Mouse (Mus musculus): ENCODE measurements around the gene Cux1. TPM values are rescaled to one million over a fixed set of nuclear protein-coding genes. Genes with fewer than 3 reads are reported as not detected.

Gene Cux1
- polyA plus RNA-seq, 2 experiments: 39.0 to 64.3 TPM

- TF ChIP-seq POLR2A (IDR thresholded peaks at IDR 0.05; ENCODE audit: borderline replicate concordance, extremely low read depth, insufficient read depth, insufficient read length): no peak
- H3K4me1 ChIP-seq (ENCODE audit: control insufficient read depth, insufficient read depth, low read length): peaks cover 5% of the 10 kb centered on the region; the same call in 1 of the 2 replicates
- WGBS: 82% methylated on average over 9 of the region's 9 CpGs
- ATAC-seq (ENCODE audit: low FRiP score, low read depth) (no peak), DNase-seq (ENCODE audit: low spot score) (no peak)
- no peak overlapping the region for H3K9ac ChIP-seq (ENCODE audit: low read depth, low read length, severe bottlenecking)
- H3K36me3 ChIP-seq (ENCODE audit: control insufficient read depth, insufficient read depth, low read length): no peaks in the 10 kb centered on the region
- H3K27ac ChIP-seq (replicated peaks; ENCODE audit: low read depth, low read length): no peak overlapping the region
- no peaks in the 10 kb centered on the region for H3K9me3 ChIP-seq (ENCODE audit: control insufficient read depth, low read length)
- H3K4me3 ChIP-seq (replicated peaks; ENCODE audit: low read length): no peak overlapping the region
- H3K4me2 ChIP-seq (replicated peaks; ENCODE audit: low read depth, low read length, severe bottlenecking): no peak overlapping the region
- H3K27me3 ChIP-seq (ENCODE audit: control insufficient read depth, insufficient read depth, low read length): no peaks in the 10 kb centered on the region
Measured at GRCm38 (mm10) chr5:136525896-136526544, 41.3 kb downstream of the Cux1 start.

GRCm38 (mm10) chr5:136522843-136523463 is 44.3 kb downstream of the Cux1 start:
- Histone ChIP-seq H3K27me3 (ENCODE audit: control insufficient read depth, insufficient read depth, low read length) (no peaks in the 10 kb centered on the region), H3K4me3 (replicated peaks; ENCODE audit: low read length) (no peak overlapping the region), H3K27ac (replicated peaks; ENCODE audit: low read depth, low read length) (no peak overlapping the region), H3K9me3 (ENCODE audit: control insufficient read depth, low read length) (no peaks in the 10 kb centered on the region), H3K4me2 (replicated peaks; ENCODE audit: low read depth, low read length, severe bottlenecking) (no peak overlapping the region), H3K4me1 (ENCODE audit: control insufficient read depth, insufficient read depth, low read length) (peaks cover 5% of the 10 kb centered on the region; the same call in 1 of the 2 replicates), H3K36me3 (ENCODE audit: control insufficient read depth, insufficient read depth, low read length) (no peaks in the 10 kb centered on the region), H3K9ac (ENCODE audit: low read depth, low read length, severe bottlenecking) (no peak overlapping the region)
- TF ChIP-seq POLR2A (IDR thresholded peaks at IDR 0.05; ENCODE audit: borderline replicate concordance, extremely low read depth, insufficient read depth, insufficient read length): no peak
- DNase-seq (ENCODE audit: low spot score) (no peak), ATAC-seq (ENCODE audit: low FRiP score, low read depth) (no peak)
- WGBS: 7% methylated on average over 3 of the region's 3 CpGs

- no peaks in the 10 kb centered on the region for H3K27me3 ChIP-seq (ENCODE audit: control insufficient read depth, insufficient read depth, low read length)
- WGBS: 86% methylated on average over 3 of the region's 3 CpGs
- no peak overlapping the region for H3K4me2 ChIP-seq (replicated peaks; ENCODE audit: low read depth, low read length, severe bottlenecking)
- no peak for ATAC-seq (ENCODE audit: low FRiP score, low read depth)
- no peak for TF ChIP-seq POLR2A (IDR thresholded peaks at IDR 0.05; ENCODE audit: borderline replicate concordance, extremely low read depth, insufficient read depth, insufficient read length)
- H3K36me3 ChIP-seq (ENCODE audit: control insufficient read depth, insufficient read depth, low read length): no peaks in the 10 kb centered on the region
- H3K4me1 ChIP-seq (ENCODE audit: control insufficient read depth, insufficient read depth, low read length): peaks cover 5% of the 10 kb centered on the region; the same call in 1 of the 2 replicates
- no peak overlapping the region for H3K27ac ChIP-seq (replicated peaks; ENCODE audit: low read depth, low read length)
- no peaks in the 10 kb centered on the region for H3K9me3 ChIP-seq (ENCODE audit: control insufficient read depth, low read length)
- DNase-seq (ENCODE audit: low spot score): no peak
- no peak overlapping the region for H3K9ac ChIP-seq (ENCODE audit: low read depth, low read length, severe bottlenecking)
- no peak overlapping the region for H3K4me3 ChIP-seq (replicated peaks; ENCODE audit: low read length)
Measured at GRCm38 (mm10) chr5:136521656-136522055, 45.6 kb downstream of the Cux1 start.

GRCm38 (mm10) chr5:136518648-136519437 is 48.4 kb downstream of the Cux1 start:
- no peak overlapping the region for H3K4me3 ChIP-seq (replicated peaks; ENCODE audit: low read length)
- no peak overlapping the region for H3K9ac ChIP-seq (ENCODE audit: low read depth, low read length, severe bottlenecking)
- H3K36me3 ChIP-seq (ENCODE audit: control insufficient read depth, insufficient read depth, low read length): no peaks in the 10 kb centered on the region
- no peak overlapping the region for H3K27ac ChIP-seq (replicated peaks; ENCODE audit: low read depth, low read length)
- 91% methylated on average over 3 of the region's 3 CpGs for WGBS
- H3K27me3 ChIP-seq (ENCODE audit: control insufficient read depth, insufficient read depth, low read length): no peaks in the 10 kb centered on the region
- no peak for TF ChIP-seq POLR2A (IDR thresholded peaks at IDR 0.05; ENCODE audit: borderline replicate concordance, extremely low read depth, insufficient read depth, insufficient read length)
- no peaks in the 10 kb centered on the region for H3K9me3 ChIP-seq (ENCODE audit: control insufficient read depth, low read length)
- no peak for ATAC-seq (ENCODE audit: low FRiP score, low read depth)
- peaks cover 8% of the 10 kb centered on the region; the same call in 1 of the 2 replicates for H3K4me1 ChIP-seq (ENCODE audit: control insufficient read depth, insufficient read depth, low read length)
- DNase-seq (ENCODE audit: low spot score): no peak
- H3K4me2 ChIP-seq (replicated peaks; ENCODE audit: low read depth, low read length, severe bottlenecking): no peak overlapping the region

- TF ChIP-seq POLR2A (IDR thresholded peaks at IDR 0.05; ENCODE audit: borderline replicate concordance, extremely low read depth, insufficient read depth, insufficient read length): no peak
- DNase-seq (ENCODE audit: low spot score) (no peak), ATAC-seq (ENCODE audit: low FRiP score, low read depth) (no peak)
- H3K36me3 ChIP-seq (ENCODE audit: control insufficient read depth, insufficient read depth, low read length): no peaks in the 10 kb centered on the region
- WGBS: 42% methylated on average over 2 of the region's 2 CpGs
- no peak overlapping the region for H3K4me3 ChIP-seq (replicated peaks; ENCODE audit: low read length)
- H3K9ac ChIP-seq (ENCODE audit: low read depth, low read length, severe bottlenecking): no peak overlapping the region
- no peaks in the 10 kb centered on the region for H3K9me3 ChIP-seq (ENCODE audit: control insufficient read depth, low read length)
- H3K27ac ChIP-seq (replicated peaks; ENCODE audit: low read depth, low read length): no peak overlapping the region
- H3K4me2 ChIP-seq (replicated peaks; ENCODE audit: low read depth, low read length, severe bottlenecking): no peak overlapping the region
- peaks cover 5% of the 10 kb centered on the region; the same call in 1 of the 2 replicates for H3K4me1 ChIP-seq (ENCODE audit: control insufficient read depth, insufficient read depth, low read length)
- no peaks in the 10 kb centered on the region for H3K27me3 ChIP-seq (ENCODE audit: control insufficient read depth, insufficient read depth, low read length)
Measured at GRCm38 (mm10) chr5:136517510-136517909, 49.8 kb downstream of the Cux1 start.
